Mouse (Mus musculus): ENCODE results near the gene Zfp81.
A peak's percentile ranks its signal among the peaks of the same experiment; 100 is the strongest.

- TF ChIP-seq POLR2A (IDR thresholded peaks at IDR 0.05; ENCODE audit: insufficient read depth, low read depth, low read length) (peak; percentile 42; the same call in 1 of the 2 replicates), CTCF (IDR thresholded peaks at IDR 0.05; ENCODE audit: insufficient read depth, low read depth, low read length) (no peak)
Observed at GRCm38 (mm10) chr17:33394182-33395034, 35.7 kb upstream of the Zfp81 start, which contains the start of gene Zfp101.
